Mouse (Mus musculus): Measurements from ENCODE around the gene Abraxas1.
A peak's percentile ranks its signal among the peaks of the same experiment; 100 is the strongest.

The Abraxas1 gene

DNA sequence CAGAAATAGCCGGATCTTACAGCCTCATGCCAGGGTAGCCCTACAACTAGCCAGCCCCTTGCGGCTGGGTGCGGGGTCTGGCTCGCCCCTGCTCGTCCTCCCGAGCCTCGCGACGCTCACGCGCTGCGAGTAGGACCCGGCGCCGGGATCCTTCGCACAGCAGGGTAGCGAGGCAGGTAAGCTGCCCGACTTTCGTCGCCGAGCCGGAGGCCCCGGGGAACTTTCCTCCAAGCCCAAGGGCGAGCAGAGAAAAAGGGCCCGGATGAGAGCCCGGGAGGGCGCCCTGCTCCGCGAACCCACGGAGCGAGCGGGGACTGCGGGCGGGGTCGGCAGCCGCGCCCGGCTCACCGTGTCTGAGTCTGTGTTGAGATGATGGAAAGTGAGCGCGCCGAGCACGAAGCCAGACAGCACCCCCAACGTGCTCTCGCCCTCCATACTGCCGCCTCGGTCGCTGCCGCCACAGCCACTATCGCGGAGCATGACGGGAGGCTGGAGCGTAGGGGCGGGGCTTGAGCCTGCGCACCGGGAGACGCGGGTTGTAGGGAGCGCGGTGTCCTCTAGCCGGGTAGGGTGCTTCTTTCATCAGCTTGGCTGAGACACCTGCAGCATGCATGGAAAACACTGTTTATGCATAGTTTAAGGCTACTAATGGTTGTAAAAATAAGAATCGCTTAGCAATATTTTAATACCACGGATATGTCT lies at the start of gene Abraxas1:
Gene Abraxas1, minus strand, starts transcription at position 483 of the 702 bp plus-strand sequence.
- DNase-seq (ENCODE audit: low spot score) = peak; percentile 76

DNA sequence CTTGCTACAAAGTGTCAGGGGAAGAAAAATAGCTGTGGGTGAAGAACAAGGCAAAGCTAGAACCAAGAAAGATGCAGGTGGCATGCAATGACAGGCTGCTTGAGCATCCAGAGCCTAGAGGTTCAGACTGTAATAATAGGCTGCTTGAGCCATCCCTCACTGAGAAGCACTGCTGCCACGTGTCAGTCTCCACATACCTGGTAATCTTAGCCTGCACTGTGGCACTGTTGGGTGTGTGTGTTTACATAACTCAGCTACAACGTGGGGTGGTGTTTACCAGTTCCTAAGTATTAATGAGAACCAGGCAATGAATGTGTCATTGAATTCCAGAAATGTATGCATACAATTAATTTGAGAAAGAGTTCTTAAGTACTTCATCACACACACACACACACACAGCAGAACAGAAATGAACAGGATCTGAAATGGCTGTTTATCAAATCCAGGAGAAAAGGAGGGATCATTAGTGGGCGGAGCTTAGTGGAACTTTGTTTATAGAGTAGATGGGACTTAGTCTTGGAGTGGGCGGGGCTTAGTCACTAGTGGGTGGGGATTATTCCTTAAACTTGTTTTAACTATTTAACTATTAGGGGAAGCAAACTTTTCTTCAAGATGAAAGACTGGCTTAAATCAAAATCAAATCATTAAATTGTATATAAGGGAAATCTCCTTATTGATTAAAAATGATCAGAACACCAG lies 48.6 kb upstream of the Abraxas1 start:
- no peak for DNase-seq (ENCODE audit: low spot score)

DNA sequence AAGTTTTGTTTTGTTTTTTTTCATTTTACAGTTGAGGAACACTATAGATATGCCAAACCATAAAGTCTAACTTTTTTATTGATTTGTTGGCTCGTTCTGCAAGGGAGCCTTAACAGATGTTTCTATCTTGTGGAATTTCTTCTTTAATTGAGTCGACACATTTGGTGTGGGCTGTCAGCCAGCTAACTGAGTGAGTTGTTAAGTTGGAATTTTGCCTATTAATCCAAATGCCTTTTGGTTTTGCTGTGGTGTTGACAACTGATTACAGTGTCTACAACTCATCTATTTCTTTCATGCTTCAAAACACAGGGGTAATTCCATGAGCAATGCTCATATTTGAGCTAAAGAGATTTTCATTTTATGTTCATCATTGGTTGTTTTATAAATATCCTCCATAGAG lies 45.4 kb upstream of the Abraxas1 start:
- DNase-seq (ENCODE audit: low spot score) = no peak

DNA sequence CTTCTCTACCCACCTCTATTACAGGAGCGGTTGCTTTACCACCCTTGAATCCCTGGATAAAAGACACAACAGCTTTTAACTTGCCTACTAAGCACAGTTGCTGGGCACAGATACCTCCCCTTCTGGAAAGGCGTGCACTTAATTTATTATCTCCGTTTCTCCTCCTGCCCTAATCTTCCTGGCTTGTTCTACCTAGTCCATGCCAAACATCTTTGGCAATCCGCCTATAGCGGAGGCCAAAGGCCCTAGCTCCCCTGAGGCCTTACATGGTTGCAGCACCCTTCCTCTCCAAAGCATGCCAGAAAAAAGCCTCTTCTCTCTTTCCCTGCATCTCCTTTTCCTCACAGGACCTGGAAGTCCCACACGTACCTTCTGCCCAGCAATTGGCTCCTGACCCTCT lies 43.7 kb upstream of the Abraxas1 start:
- DNase-seq (ENCODE audit: low spot score) = peak; percentile 12

GRCm38 (mm10) chr5:100863091-100863490 lies 42.3 kb upstream of the Abraxas1 start:
- DNase-seq (ENCODE audit: low spot score) = no peak

DNA sequence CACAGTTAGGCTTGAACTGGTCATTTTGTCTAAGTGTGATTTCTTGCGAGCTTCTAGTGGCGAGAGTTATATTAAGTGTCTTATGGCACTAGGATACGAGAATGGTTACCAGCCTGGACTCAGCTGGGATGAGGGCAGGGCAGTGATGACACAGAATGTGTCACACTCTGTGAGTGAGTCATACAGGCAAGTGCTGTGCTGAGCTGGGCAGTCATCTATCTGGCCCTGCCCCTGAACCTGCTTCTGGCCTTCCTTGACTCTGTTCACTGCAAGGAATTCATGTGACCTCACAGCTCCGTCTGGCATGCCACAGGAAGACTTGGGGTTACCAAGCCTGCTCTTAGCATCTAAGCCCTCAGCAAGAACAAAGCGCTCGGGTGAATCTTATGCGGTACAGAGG lies 41.0 kb upstream of the Abraxas1 start:
- no peak for DNase-seq (ENCODE audit: low spot score)

- no peak for DNase-seq (ENCODE audit: low spot score)
These were observed 40.4 kb upstream of the Abraxas1 start for GRCm38 (mm10) chr5:100861140-100861539.

- DNase-seq (ENCODE audit: low spot score) = no peak
These were observed 39.8 kb upstream of the Abraxas1 start for GRCm38 (mm10) chr5:100860417-100861053.

DNA sequence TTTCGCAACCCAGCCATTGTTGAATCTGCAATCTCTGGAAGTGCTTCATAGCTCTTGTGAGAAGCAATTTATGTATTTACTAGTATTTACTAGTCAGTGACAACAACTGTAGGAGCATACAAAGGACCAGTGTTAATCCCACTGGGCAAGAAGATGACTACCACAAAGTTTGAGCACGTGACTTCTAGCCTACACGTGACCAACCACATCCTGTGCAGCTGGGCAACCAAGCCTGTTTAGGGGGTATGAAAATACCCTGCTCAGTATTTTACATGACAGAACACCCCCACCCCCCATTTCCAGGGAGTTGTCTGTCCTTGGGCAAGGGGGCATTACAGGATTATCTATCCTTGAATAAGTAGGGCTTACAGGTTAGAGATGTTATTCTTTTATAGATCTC lies 35.8 kb upstream of the Abraxas1 start:
- DNase-seq (ENCODE audit: low spot score) = no peak

- DNase-seq (ENCODE audit: low spot score) = no peak
These were observed 33.2 kb upstream of the Abraxas1 start for GRCm38 (mm10) chr5:100853963-100854362.

DNA sequence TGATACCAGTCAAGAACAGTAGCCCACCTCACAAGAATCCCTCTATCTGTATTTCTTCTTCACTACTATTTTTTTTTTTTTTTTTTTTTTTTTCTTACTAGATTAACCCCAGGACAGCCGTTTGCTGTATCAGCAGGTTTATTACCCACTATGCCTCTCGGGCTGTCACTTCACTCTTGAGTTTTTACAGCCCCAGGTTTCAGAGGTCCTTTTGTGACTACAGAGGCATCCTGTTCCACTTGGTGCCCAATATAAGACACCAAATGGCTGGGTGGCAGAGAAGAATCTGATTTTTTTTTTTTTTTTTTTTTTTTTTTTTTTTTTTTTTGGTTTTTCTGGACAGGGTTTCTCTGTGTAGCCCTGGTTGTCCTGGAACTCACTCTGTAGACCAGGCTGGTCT lies 26.4 kb upstream of the Abraxas1 start:
- no peak for DNase-seq (ENCODE audit: low spot score)

- DNase-seq (ENCODE audit: low spot score) = no peak
These were observed 25.8 kb upstream of the Abraxas1 start for GRCm38 (mm10) chr5:100846599-100846920.

DNA sequence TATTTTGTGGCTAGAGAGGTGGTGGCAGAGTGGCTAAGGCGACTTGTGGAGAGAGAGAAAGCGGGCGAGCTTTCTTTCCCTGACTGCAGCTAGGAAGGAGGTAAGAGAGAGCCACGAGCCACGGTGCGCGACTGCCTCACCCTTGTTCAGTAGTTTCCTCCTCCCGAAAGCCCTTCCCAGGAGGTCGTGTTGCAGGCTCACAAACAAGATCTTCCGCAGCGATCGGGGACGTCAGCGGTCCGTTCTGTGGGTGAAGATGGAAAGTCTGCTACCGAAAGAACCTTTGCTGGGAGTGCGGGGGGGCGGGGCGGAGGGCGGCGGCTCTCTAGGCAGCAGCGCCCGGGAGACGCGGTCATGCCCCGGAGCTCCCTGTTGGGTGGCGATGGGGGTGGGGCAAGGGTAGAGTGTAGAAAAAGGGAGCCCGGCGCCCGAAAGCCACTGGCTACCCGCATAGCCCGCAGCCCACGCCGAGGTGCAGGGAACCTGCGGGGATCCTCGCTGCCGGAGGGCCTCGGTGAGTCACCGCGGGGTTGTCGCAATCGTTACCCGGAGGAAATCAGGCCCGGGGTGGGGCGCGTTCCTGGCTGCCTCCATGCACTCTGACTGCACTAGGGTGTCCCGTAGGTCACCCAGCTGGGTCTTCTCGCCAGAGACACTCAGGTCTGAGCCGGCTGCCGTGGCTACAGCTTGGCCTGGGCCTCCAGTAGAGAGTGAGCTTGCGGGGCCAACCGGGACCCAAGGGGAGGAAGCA lies 25.3 kb upstream of the Abraxas1 start:
- peak; percentile 39 for DNase-seq (ENCODE audit: low spot score)

DNA sequence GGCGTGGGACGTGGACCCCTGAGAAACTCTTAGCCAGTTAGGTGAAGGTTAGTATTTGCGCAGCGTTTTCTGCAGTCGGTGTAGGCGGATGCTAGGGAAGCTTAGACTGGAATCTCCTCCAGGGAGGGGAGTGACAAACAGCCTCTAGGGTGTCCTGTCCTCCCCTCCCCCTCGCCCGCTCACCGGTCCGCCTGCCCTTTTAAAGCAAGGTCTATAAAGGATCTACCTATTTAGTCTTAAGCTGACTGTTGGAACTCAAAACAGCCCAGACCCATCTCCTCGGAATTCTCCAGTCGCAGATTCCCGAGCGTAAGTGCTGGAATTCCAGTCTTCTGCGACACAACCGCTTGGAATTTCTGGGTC lies 24.7 kb upstream of the Abraxas1 start, which contains the start of gene Gpat3:
Gene Gpat3, plus strand, starts transcription at position 229 of the 363 bp plus-strand sequence.
- DNase-seq (ENCODE audit: low spot score) = peak; percentile 5

- no peak for DNase-seq (ENCODE audit: low spot score)
These were observed 23.7 kb upstream of the Abraxas1 start for GRCm38 (mm10) chr5:100844485-100844884.

DNA sequence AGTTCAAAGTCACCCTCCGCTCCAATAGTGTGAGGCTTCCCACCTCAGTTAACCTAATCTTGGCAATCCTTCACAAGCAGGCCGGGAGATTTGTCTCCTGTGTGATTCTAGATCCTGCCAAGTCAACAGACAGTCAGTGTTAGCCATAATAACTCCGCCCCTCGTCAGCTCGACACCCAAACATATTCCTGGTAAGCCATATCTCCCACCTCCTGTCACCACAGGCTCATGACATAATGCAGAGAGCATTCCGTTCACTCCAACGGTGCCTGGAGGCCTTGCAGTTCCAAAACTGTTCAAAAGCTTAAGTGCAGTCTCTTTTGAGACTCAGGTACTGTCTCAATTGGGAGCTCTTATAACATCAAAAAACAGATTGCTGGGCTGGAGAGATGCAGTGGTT lies 17.1 kb upstream of the Abraxas1 start:
- DNase-seq (ENCODE audit: low spot score) = no peak

- no peak for DNase-seq (ENCODE audit: low spot score)
These were observed 15.2 kb upstream of the Abraxas1 start for GRCm38 (mm10) chr5:100835862-100836538.

GRCm38 (mm10) chr5:100833841-100834240 lies 13.1 kb upstream of the Abraxas1 start:
- DNase-seq (ENCODE audit: low spot score) = no peak

- no peak for DNase-seq (ENCODE audit: low spot score)
These were observed 11.9 kb upstream of the Abraxas1 start for GRCm38 (mm10) chr5:100832680-100833079.

DNA sequence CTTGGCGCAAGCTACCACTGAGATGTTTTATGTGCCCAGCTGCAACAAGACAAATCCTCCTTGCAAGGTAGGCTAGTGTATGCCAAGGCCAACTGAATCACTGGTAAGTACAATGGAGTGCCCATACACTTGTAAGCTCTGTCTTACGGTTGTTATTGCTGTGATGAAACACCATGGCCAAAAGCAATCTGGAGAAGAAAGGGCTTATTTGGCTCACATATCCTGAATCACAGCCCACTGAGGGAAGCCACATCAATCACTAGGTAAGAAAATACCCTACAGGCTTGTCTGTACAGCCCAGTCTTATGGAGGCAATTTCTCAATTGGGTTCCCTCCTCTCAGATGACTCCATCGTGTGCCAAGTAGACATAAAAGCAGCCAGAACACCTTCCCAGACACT lies 7.9 kb upstream of the Abraxas1 start:
- DNase-seq (ENCODE audit: low spot score) = no peak

GRCm38 (mm10) chr5:100826531-100826930 lies 5.8 kb upstream of the Abraxas1 start:
- no peak for DNase-seq (ENCODE audit: low spot score)

DNA sequence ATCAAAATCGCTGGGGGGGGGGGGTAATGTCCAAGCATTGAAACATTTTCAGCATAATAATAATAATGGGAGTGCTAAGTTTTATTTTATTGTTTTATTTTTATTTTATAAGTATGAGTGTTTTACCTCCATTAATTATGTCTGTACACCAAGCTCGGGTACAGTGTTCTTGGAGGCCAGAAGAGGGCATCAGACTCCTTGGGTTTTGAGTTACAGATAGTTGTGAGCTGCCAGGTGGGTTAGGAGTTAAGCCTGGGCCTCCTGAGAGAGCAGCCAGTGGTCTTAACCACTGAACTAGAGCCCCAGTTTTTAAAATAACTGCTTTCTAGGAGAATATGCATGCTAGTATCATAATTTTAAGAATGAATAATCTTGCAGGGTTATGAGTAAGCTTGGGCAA lies 5.2 kb upstream of the Abraxas1 start:
- no peak for DNase-seq (ENCODE audit: low spot score)
